Mouse (Mus musculus) hindbrain, embryonic 12.5 days (tissue): Measurements from ENCODE around the gene Ndel1. TPM values are rescaled to one million over a fixed set of nuclear protein-coding genes. Genes with fewer than 3 reads are reported as not detected.

Experiments used
- ATAC-seq: fragments of 200-750 bp; cut with Nextera tagmentation; 2 replicates; pipeline ENCODE4 v1.8.0; 2017; ENCODE audit warnings: moderate TSS enrichment; ENCODE audit not compliant: low FRiP score
- H3K27ac ChIP-seq: fragments of 300-500 bp; sonication (generic); 2 replicates; pipeline ENCODE4 v1.5.1; 2016; ENCODE audit warnings: mild to moderate bottlenecking
- H3K27me3 ChIP-seq: fragments of 300-500 bp; sonication (generic); 2 replicates; pipeline ENCODE4 v1.6.1; 2016; ENCODE audit warnings: mild to moderate bottlenecking
- H3K36me3 ChIP-seq: fragments of 300-500 bp; sonication (generic); 2 replicates; pipeline ENCODE4 v1.6.1; 2016; ENCODE audit warnings: mild to moderate bottlenecking
- H3K4me1 ChIP-seq: fragments of 300-500 bp; sonication (generic); 2 replicates; pipeline ENCODE4 v1.6.1; 2016
- H3K4me2 ChIP-seq: fragments of 300-500 bp; sonication (generic); replicated peaks from 2 replicates; pipeline ENCODE4 v1.6.1; 2016; ENCODE audit warnings: mild to moderate bottlenecking
- H3K4me3 ChIP-seq: fragments of 300-500 bp; sonication (generic); 2 replicates; pipeline ENCODE4 v1.5.1; 2016; ENCODE audit warnings: mild to moderate bottlenecking
- H3K9ac ChIP-seq: fragments of 300-500 bp; sonication (generic); 2 replicates; pipeline ENCODE4 v1.6.1; 2016; ENCODE audit warnings: mild to moderate bottlenecking, moderate library complexity
- H3K9me3 ChIP-seq: fragments of 300-500 bp; sonication (generic); replicated peaks from 2 replicates; pipeline ENCODE4 v1.6.1; 2016; ENCODE audit warnings: mild to moderate bottlenecking
- WGBS: fragments of 180-500 bp; shearing (Covaris S2); methylation state at CpG from one replicate; pipeline ENCODE4 v1.1.7; 2016; 5-methylcytosine and 5-hydroxymethylcytosine counted together
- polyA plus RNA-seq: library from polyadenylated mRNA; unstranded; fragments of >200 nt; fragmentation: Nextera tagmentation; extraction: Ambion mirVana; gene quantifications from 2 replicates; pipeline ENCODE4 v1.2.1, GENCODE M21; 2016

Gene Ndel1
- polyA plus RNA-seq = 76.2 and 77.1 TPM in 2 replicates

DNA sequence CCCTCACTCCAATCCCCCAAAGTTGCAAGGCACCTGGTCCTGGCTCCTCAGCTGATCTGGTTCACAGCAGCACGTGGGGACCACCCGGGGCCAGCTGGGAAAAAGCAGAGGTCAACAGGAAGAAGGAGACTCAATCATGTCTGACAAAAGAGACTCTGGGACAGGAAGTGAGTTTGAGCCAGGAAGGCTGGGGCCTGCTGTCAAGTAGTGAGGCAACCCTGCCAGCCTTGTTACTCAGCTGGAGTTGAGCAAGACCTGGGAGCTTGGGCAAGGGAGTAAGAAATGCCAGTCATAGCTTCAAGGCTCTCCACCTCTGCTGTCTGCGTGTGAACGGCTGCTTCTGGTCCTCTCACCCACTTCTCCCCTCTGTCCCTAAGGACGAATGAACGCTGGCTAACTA, at the start of gene Ndel1:
Ndel1 (minus strand) TSS at position 111 of the 400 bp plus-strand sequence.
- no peaks in the 10 kb centered on the region for H3K4me1 ChIP-seq
- H3K4me2 ChIP-seq = no peak within 1 kb of the TSS
- ATAC-seq = no peak
- H3K9me3 ChIP-seq = no peaks in the 10 kb centered on the region
- no peak within 1 kb of the TSS for H3K4me3 ChIP-seq
- H3K27me3 ChIP-seq = no peaks in the 10 kb centered on the region
- H3K9ac ChIP-seq = no peak within 1 kb of the TSS
- no peak within 1 kb of the TSS for H3K27ac ChIP-seq
- H3K36me3 ChIP-seq = no peaks in the 10 kb centered on the region
- WGBS = 68% methylated on average over 6 of the region's 6 CpGs

DNA sequence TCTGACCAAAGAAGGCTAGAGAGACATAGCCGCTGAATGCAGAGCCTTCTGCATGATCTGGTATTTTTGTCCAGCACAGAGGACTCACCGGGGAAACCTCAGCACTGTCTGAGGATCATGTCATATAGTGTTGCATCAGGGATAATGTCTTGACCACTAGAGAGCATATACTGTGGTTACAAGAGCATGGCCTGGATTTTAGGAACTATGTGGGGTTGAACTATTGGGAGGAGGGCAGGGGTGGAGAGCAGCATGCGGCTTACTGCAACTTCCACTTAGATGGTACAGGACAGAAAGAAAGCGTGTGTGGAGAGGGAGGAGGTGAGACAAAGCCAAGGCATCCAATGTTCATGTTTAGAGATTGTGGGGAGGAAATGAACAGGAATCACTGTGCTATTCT, 42.9 kb upstream of the Ndel1 start:
- H3K27me3 ChIP-seq = no peaks in the 10 kb centered on the region
- H3K4me2 ChIP-seq = no peak overlapping the region
- H3K9me3 ChIP-seq = no peaks in the 10 kb centered on the region
- no peaks in the 10 kb centered on the region for H3K36me3 ChIP-seq
- no peak for ATAC-seq
- H3K27ac ChIP-seq = no peak overlapping the region
- H3K4me1 ChIP-seq = no peaks in the 10 kb centered on the region
- WGBS = 95% methylated on average over 4 of the region's 4 CpGs
- H3K4me3 ChIP-seq = no peak overlapping the region
- H3K9ac ChIP-seq = no peak overlapping the region

DNA sequence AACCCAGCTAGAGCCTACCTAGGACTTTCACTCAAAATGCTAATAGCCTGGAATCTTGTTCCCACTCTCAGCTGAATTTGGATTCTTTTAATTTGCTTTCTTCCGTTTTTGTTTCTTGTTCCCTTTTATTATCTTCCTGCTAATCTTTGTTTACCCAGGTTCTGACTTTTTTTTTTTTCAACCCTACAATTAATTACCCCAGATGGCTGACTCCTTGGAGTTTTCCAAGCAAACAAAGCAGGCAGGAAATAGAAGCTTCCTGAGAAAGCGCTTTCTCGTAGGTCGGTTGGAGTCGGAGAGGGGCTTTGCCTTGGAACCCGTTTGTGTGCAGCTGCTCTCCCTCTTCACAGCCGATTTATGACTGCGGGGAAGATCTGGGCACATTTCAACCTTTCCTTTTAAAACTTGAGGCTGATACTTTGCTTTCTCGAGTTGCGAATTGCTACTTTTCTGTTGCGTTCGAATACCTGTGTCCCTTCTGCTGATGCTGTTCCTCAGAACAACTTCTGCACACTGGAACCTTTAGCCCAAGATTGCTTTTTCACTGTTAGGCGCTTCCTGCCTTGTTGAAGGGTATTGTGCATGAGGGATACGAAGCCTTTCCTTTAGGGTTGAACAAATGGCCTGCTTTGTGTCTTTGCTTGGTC, 40.0 kb upstream of the Ndel1 start:
- Histone ChIP-seq H3K9me3 (no peaks in the 10 kb centered on the region), H3K4me2 (no peak overlapping the region), H3K4me3 (no peak overlapping the region), H3K9ac (no peak overlapping the region), H3K36me3 (peaks cover 4% of the 10 kb centered on the region; the same call in 1 of the 2 replicates), H3K27ac (no peak overlapping the region), H3K4me1 (no peaks in the 10 kb centered on the region), H3K27me3 (no peaks in the 10 kb centered on the region)
- ATAC-seq = no peak
- WGBS = 66% methylated on average over 14 of the region's 14 CpGs

DNA sequence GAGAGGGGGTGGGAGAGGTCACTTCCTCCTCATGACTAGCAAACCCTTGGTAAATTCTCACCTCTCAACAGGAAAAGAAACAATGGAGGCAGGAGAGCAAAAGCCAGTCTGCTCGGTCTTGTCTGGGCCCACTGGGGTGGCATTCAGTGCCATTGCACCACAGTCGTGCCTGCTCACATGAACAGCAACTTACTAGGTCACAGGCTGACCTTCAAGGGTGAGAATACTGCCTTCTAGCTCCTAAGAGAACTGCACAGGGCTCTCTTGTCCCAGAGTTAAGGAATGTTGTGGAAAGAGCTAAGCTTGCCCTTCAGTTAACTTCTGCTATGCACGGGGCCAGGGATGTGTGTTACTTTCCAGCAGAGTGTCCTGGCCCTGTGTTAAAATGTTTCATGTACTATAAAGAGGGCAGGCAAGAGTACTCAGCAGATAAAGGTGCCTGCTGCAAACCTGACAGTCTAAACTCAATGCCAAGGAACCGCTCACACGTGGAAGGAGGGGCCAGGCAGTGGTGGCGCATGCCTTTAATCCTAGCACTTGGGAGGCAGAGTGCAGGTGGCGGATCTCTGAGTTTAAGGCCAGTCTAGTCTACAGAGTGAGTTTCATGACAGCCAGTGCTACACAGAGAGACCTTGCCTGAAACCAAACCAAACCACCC, 37.3 kb upstream of the Ndel1 start:
- H3K4me1 ChIP-seq = no peaks in the 10 kb centered on the region
- no peak overlapping the region for H3K27ac ChIP-seq
- no peak overlapping the region for H3K4me3 ChIP-seq
- peaks cover 31% of the 10 kb centered on the region for H3K36me3 ChIP-seq
- H3K27me3 ChIP-seq = no peaks in the 10 kb centered on the region
- no peak overlapping the region for H3K9ac ChIP-seq
- ATAC-seq = no peak
- no peak overlapping the region for H3K4me2 ChIP-seq
- WGBS = 53% methylated on average over 7 of the region's 7 CpGs
- no peaks in the 10 kb centered on the region for H3K9me3 ChIP-seq

DNA sequence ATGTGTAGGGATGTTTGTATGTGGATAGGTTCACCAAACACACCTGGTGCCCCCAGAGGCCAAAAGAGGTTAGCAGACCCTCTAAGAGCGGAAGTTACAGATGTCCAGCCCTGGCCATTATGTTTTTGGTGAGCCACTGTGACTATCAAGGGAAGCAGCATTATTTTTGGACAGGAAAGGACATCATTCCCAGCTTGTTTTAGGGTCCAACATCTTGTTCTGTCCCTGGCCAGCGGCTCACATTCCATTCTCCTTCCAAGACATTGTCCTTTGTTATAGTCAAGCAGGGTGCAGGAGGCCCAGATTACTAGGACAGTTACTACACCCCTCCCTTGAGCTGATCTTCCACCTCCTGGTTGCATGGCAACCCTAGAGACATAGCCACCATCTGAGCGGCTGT, 35.6 kb upstream of the Ndel1 start:
- Histone ChIP-seq H3K4me3 (no peak overlapping the region), H3K27me3 (no peaks in the 10 kb centered on the region), H3K9ac (no peak overlapping the region), H3K27ac (no peak overlapping the region), H3K4me2 (no peak overlapping the region), H3K9me3 (no peaks in the 10 kb centered on the region), H3K4me1 (peaks cover 4% of the 10 kb centered on the region), H3K36me3 (peaks cover 42% of the 10 kb centered on the region)
- WGBS = 77% methylated on average over 3 of the region's 3 CpGs
- ATAC-seq = no peak

DNA sequence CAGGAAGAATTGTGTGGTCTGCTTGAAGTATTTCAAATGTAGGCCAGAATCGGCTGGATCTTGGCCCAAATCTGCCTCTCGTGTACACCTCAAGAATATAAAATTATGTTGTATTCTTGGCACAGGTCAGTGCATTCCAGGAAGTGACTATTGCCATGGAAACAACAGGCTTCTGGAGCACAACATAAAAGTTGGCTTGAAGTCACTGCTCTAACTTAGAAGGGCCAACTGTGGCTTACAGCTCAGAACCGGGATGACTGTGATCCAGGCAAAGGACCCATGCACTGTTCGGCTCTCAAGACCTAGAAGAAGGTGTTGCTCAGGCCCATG, 34.8 kb upstream of the Ndel1 start:
- WGBS = 82% methylated on average over 4 of the region's 4 CpGs
- H3K4me1 ChIP-seq = peaks cover 5% of the 10 kb centered on the region
- no peaks in the 10 kb centered on the region for H3K9me3 ChIP-seq
- no peak overlapping the region for H3K27ac ChIP-seq
- H3K36me3 ChIP-seq = peaks cover 42% of the 10 kb centered on the region
- no peak overlapping the region for H3K4me3 ChIP-seq
- no peak overlapping the region for H3K9ac ChIP-seq
- no peaks in the 10 kb centered on the region for H3K27me3 ChIP-seq
- H3K4me2 ChIP-seq = no peak overlapping the region
- no peak for ATAC-seq

DNA sequence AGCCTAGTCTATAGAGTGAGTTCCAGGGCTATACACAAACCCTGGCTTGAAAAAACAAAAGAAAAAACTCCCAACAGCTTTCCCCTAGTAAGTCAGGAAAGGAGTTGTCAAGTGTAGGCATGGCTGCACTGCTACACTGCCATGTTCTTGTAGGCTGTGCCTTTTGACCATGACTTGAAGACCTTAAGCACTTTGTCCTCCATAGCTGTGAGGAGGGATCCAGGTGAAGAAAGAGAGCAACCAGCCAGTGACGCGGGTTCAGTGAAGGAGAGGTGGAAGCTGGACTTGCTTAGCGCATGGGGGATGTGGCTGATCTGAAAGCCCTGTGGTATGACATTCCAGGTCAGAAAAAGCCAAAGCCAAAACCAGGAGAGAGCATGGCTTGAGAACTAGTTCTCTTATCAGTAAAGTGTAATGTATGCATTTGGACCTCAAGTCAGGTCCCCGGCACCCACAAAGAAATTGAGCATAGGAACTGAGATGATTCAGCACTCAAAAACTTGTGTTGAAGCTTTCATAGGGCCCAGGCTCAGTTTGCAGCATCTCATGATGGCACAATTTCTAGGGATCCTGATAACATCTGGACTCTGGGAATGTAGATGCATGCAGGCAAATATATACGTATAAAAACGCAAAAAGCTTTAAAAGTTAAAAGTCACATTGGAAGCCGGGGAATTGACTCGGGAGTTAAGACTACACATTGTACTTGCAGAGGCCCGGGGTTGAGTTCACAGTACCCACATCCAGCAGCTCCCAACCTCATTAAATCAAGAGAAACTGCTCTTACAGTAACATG, 34.2 kb upstream of the Ndel1 start:
- Histone ChIP-seq H3K4me3 (no peak overlapping the region), H3K9ac (no peak overlapping the region), H3K27ac (no peak overlapping the region), H3K36me3 (peaks cover 42% of the 10 kb centered on the region), H3K27me3 (no peaks in the 10 kb centered on the region), H3K4me1 (peaks cover 8% of the 10 kb centered on the region), H3K4me2 (no peak overlapping the region), H3K9me3 (no peaks in the 10 kb centered on the region)
- 87% methylated on average over 9 of the region's 9 CpGs for WGBS
- ATAC-seq = no peak

DNA sequence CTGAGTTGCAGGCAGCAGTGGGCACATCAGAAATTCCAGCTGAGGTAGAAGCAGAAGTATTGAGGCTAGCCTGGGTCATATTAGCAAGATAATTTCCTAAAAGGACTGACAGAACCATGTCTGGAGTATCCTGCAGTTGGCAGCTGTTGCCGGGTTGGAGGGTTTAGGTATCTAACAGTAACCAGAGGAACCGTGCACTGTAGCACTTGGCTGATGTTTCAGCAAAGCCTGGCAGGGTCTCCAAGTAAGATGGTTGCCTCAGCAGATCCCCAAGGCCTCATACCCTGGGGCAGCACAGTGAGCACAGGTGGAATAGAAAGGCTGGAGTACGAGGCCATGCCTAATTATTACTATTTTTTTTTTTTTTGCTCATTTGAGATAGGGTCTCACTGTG, 33.5 kb upstream of the Ndel1 start:
- Histone ChIP-seq H3K4me2 (no peak overlapping the region), H3K27ac (no peak overlapping the region), H3K36me3 (peaks cover 42% of the 10 kb centered on the region), H3K9ac (no peak overlapping the region), H3K4me1 (peaks cover 9% of the 10 kb centered on the region), H3K4me3 (no peak overlapping the region), H3K27me3 (peaks cover under 1% of the 10 kb centered on the region; the same call in 1 of the 2 replicates), H3K9me3 (no peaks in the 10 kb centered on the region)
- no peak for ATAC-seq
- WGBS = 87% methylated on average over 3 of the region's 3 CpGs

DNA sequence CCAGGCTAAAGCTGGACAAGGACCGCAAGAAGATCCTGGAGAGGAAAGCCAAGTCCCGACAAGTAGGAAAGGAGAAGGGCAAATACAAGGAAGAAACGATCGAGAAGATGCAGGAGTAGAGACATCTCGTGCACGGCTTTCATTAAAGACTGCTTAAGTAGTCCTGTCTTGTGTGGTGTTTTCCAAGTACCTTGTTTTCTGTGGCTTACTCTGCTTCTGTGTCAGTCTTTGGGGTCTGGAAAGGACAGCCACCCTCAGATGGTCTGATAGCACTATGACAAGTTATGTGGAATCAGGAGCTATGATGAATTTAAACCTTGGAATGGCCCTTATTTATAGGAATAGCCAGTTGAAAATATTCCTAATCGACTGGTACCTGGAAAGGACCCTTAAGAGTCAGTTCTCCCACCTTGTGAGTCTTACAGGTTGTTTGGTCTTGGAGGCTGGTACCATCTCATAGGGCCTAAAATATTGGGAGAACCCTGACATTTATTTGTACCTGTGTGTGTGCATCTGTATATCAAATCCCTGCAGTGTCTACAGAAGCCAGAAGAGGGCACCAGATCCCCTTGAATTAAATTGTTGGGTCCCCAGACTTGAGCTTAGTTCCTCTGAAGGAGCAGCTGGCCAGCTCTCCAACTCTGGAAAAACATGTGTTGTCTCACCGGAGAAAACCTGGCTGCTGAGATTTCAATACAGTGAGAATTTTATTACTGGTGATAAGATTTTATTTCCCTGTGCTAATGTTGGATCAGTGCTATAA, 32.9 kb upstream of the Ndel1 start:
- Histone ChIP-seq H3K27me3 (peaks cover 3% of the 10 kb centered on the region; the same call in 1 of the 2 replicates), H3K9ac (no peak overlapping the region), H3K27ac (no peak overlapping the region), H3K4me1 (peaks cover 9% of the 10 kb centered on the region), H3K4me3 (no peak overlapping the region), H3K9me3 (no peaks in the 10 kb centered on the region), H3K36me3 (peaks cover 42% of the 10 kb centered on the region), H3K4me2 (no peak overlapping the region)
- WGBS = 88% methylated on average over 8 of the region's 8 CpGs
- no peak for ATAC-seq

DNA sequence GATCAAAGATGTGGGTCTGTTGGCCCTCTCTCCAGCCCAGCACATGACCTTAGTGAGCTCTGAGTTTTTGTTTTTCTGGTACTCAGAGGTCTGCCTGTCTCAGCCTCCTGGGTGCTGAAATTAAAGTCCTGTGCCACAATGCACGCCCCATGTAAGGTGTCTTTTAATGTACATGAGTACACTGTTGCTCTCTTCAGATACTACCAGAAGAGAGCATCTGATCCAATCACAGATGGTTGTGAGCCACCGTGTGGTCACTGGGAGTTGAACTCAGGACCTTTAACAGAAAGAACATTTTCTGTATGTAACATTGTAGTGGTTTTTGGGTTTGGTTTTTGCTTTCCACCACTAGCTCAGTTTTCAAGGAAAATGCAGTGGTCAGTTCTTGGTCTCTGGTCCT, 32.1 kb upstream of the Ndel1 start:
- Histone ChIP-seq H3K9me3 (no peaks in the 10 kb centered on the region), H3K4me2 (no peak overlapping the region), H3K4me1 (peaks cover 9% of the 10 kb centered on the region), H3K27me3 (peaks cover 9% of the 10 kb centered on the region; the same call in 1 of the 2 replicates), H3K4me3 (no peak overlapping the region), H3K27ac (no peak overlapping the region), H3K9ac (no peak overlapping the region), H3K36me3 (peaks cover 42% of the 10 kb centered on the region)
- WGBS = 92% methylated on average over 2 of the region's 2 CpGs
- ATAC-seq = no peak

DNA sequence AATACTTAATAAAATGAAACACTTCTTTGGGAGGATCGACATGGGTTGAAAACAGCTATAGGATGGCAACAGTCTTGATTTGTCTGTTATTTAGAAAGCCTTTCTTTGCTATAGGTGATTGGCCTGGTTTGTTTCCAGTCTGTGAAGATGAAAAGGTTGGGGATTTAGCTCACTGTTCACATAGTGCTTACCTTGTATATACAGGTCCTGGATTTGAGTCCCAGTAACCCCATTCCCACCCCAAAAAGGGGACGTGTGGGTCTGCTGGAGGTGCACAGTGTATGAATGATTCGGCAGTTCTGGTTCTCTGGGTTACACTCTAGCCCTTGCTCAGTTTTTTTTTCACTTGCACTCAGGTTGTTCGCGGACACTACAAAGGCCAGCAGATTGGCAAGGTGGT, 31.2 kb upstream of the Ndel1 start:
- Histone ChIP-seq H3K27ac (no peak overlapping the region), H3K4me1 (peaks cover 9% of the 10 kb centered on the region), H3K9me3 (no peaks in the 10 kb centered on the region), H3K4me2 (peak overlapping the region; percentile 84), H3K4me3 (peak overlapping the region; percentile 91), H3K9ac (peak overlapping the region; percentile 98), H3K27me3 (peaks cover 12% of the 10 kb centered on the region; the same call in 1 of the 2 replicates), H3K36me3 (peaks cover 42% of the 10 kb centered on the region)
- ATAC-seq = no peak
- WGBS = 90% methylated on average over 5 of the region's 5 CpGs

DNA sequence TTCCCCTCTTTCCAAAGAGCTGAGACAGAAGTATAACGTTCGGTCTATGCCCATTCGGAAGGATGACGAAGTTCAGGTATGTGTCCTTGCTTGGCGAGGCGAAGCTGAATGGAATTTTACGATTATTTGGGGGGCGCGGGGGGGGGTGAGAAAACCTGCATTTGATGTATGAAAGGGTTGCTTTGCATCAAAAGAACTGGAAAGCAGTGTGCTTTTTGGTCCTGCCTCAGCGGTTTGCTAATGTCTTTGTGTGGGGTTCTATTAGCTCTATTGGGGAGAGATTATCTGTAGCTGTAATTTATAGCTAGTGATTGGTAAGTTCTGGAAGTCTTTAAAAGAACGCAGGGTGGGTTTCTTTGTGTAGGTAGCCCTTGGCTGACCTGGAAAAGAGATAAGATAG, 30.7 kb upstream of the Ndel1 start:
- ATAC-seq = no peak
- H3K36me3 ChIP-seq = peaks cover 42% of the 10 kb centered on the region
- H3K4me2 ChIP-seq = peak overlapping the region; percentile 84
- H3K9me3 ChIP-seq = no peaks in the 10 kb centered on the region
- H3K27ac ChIP-seq = no peak overlapping the region
- WGBS = 6% methylated on average over 11 of the region's 11 CpGs
- peak overlapping the region; percentile 98 for H3K9ac ChIP-seq
- H3K4me1 ChIP-seq = peaks cover 9% of the 10 kb centered on the region
- peak overlapping the region; percentile 91 for H3K4me3 ChIP-seq
- H3K27me3 ChIP-seq = peaks cover 12% of the 10 kb centered on the region; the same call in 1 of the 2 replicates
